Mouse (Mus musculus) thymus, adult 2 months (tissue): ENCODE measurements around the gene Pde4a.

Source experiments
- CTCF ChIP-seq: fragments of 200-500 bp; IDR thresholded peaks from 2 replicates; pipeline ENCODE4 v1.5.1; 2012; ENCODE audit warnings: mild to moderate bottlenecking, control low read depth, low read length, moderate library complexity, borderline replicate concordance; ENCODE audit not compliant: control insufficient read depth, poor library complexity, insufficient read depth; ENCODE audit errors: extremely low read depth
- POLR2A ChIP-seq: fragments of 200-500 bp; IDR thresholded peaks from 2 replicates; pipeline ENCODE4 v1.6.1; 2012; ENCODE audit warnings: mild to moderate bottlenecking, low read length, control low read depth, moderate library complexity; ENCODE audit not compliant: control insufficient read depth, poor library complexity, insufficient read depth; ENCODE audit errors: extremely low read depth

GRCm38 (mm10) chr9:21227342-21227741, 61.8 kb downstream of the Pde4a start:
- TF ChIP-seq CTCF (no peak), POLR2A (0 out of 2 replicates have a peak, but pooled peaks have one; percentile 35)
